Mouse (Mus musculus) lung, postnatal 0 days (tissue): Measurements from ENCODE around the gene Xrn1. TPM values are rescaled to one million over a fixed set of nuclear protein-coding genes. Genes with fewer than 3 reads are reported as not detected.

ENCODE experiments used
- ATAC-seq: fragments of 200-750 bp; cut with Nextera tagmentation; 2 replicates; pipeline ENCODE4 v1.8.0; 2017; ENCODE audit warnings: moderate library complexity
- DNase-seq: peaks from one replicate; pipeline ENCODE4 v3.0.0-alpha.2; 2016; ENCODE audit warnings: low spot score
- H3K27ac ChIP-seq: fragments of 300-500 bp; sonication (generic); 2 replicates; pipeline ENCODE4 v1.5.1; 2014; ENCODE audit warnings: antibody characterized with exemption, mild to moderate bottlenecking, low read length, mixed read lengths
- H3K27me3 ChIP-seq: fragments of 300-500 bp; sonication (generic); replicated peaks from 2 replicates; pipeline ENCODE4 v1.6.1; 2014; ENCODE audit warnings: low read length, mixed read lengths; ENCODE audit not compliant: insufficient read depth
- H3K36me3 ChIP-seq: fragments of 300-500 bp; sonication (generic); 2 replicates; pipeline ENCODE4 v1.6.1; 2014; ENCODE audit warnings: low read length, mixed read lengths; ENCODE audit not compliant: insufficient read depth
- H3K4me1 ChIP-seq: fragments of 300-500 bp; sonication (generic); 2 replicates; pipeline ENCODE4 v1.6.1; 2014; ENCODE audit warnings: antibody characterized with exemption, low read depth, low read length, mixed read lengths; ENCODE audit not compliant: insufficient read depth
- H3K4me2 ChIP-seq: fragments of 300-500 bp; sonication (generic); replicated peaks from 2 replicates; pipeline ENCODE4 v1.6.1; 2014; ENCODE audit warnings: low read depth, mild to moderate bottlenecking, low read length, moderate library complexity, mixed read lengths
- H3K4me3 ChIP-seq: fragments of 300-500 bp; sonication (generic); 2 replicates; pipeline ENCODE4 v1.5.1; 2014; ENCODE audit warnings: low read depth, low read length
- H3K9ac ChIP-seq: fragments of 300-500 bp; sonication (generic); replicated peaks from 2 replicates; pipeline ENCODE4 v1.6.1; 2014; ENCODE audit warnings: low read depth, mild to moderate bottlenecking
- H3K9me3 ChIP-seq: fragments of 300-500 bp; sonication (generic); 2 replicates; pipeline ENCODE4 v1.6.1; 2016; ENCODE audit warnings: low read length, mixed read lengths
- CTCF ChIP-seq: IDR thresholded peaks from 2 replicates; pipeline ENCODE4 v1.5.1; 2016; ENCODE audit warnings: antibody characterized with exemption, mild to moderate bottlenecking
- EP300 ChIP-seq: IDR thresholded peaks from 2 replicates; pipeline ENCODE4 v1.6.1; 2016; ENCODE audit warnings: antibody characterized with exemption, mild to moderate bottlenecking, control low read depth
- WGBS: fragments of 180-500 bp; shearing (Covaris S2); extraction: QIAGEN DNeasy Blood & Tissue Kit; methylation state at CpG from one replicate; pipeline ENCODE4 v1.1.7; 2014; 5-methylcytosine and 5-hydroxymethylcytosine counted together
- polyA plus RNA-seq: library from polyadenylated mRNA; unstranded; fragments of >200 nt; fragmentation: Nextera tagmentation; extraction: Ambion mirVana; gene quantifications from 2 replicates; pipeline ENCODE4 v1.2.1, GENCODE M21; 2015

Gene Xrn1
- polyA plus RNA-seq, 1 experiment from 2014 or later, result 9.9 TPM

DNA sequence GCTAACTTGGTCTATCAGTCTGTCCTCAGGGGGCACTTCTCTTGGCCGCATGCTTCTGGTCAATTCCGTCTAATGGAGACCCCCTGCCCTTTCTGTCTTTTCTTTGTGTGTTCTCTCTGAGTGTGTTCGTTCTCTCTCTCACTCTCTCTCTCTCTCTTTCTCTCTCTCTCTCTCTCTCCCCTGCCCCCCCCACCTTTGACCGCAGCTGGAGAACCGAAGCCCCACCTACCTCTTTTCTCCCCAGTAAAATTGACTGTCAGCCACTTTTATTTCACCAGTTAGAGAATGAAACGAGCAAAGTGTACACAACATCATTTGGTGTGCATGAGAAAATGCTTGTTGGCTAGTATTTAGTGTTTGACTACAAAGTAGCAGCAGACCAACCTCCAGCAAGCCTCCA, 4.7 kb downstream of the Xrn1 start:
- no peak overlapping the region for H3K4me3 ChIP-seq
- no peaks in the 10 kb centered on the region for H3K4me1 ChIP-seq
- no peaks in the 10 kb centered on the region for H3K9me3 ChIP-seq
- H3K9ac ChIP-seq, result no peak overlapping the region
- ATAC-seq, result no peak
- no peak overlapping the region for H3K27ac ChIP-seq
- DNase-seq, result no peak
- 80% methylated on average over 6 of the region's 6 CpGs for WGBS
- H3K36me3 ChIP-seq, result no peaks in the 10 kb centered on the region
- H3K27me3 ChIP-seq, result no peaks in the 10 kb centered on the region
- no peak overlapping the region for H3K4me2 ChIP-seq
- TF ChIP-seq CTCF (no peak), EP300 (no peak)

DNA sequence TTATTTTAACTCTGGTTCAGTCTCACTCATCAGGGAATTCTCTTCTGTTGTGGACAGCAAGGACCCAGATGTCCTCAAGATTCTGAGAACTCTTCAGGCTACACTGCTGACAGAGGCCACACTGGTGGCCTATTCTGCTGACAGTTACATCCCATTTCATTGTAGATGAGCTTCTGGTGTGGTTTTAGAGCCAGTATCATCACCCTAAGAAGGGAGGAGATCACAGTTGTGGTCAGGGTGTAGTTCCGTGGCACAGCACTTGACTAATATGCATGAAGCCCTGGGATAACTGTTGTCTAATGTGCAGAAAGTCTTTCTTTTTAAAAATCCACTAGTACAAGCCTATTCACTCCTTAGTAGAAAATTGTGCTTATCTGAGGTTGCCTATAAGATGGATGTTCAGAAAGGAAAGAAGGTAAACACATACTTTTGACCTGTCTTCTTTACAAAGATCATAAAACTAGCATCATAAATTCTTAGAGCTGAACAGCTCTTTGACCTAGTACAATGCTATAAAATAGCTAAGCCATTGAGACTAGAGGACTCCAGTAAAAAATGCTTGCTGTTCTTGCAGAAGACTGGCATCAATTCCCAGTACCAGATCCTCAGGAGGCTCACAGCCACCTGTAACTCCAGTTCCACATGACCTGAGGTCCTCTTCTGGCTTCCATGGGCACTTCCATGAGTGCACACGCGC, 5.3 kb downstream of the Xrn1 start:
- no peaks in the 10 kb centered on the region for H3K36me3 ChIP-seq
- H3K4me3 ChIP-seq, result no peak overlapping the region
- ATAC-seq (no peak), DNase-seq (no peak)
- H3K4me1 ChIP-seq, result no peaks in the 10 kb centered on the region
- H3K27me3 ChIP-seq, result no peaks in the 10 kb centered on the region
- no peak overlapping the region for H3K27ac ChIP-seq
- H3K9ac ChIP-seq, result no peak overlapping the region
- H3K4me2 ChIP-seq, result no peak overlapping the region
- no peak for TF ChIP-seq CTCF
- TF ChIP-seq EP300, result no peak
- 95% methylated on average over 3 of the region's 3 CpGs for WGBS
- no peaks in the 10 kb centered on the region for H3K9me3 ChIP-seq

DNA sequence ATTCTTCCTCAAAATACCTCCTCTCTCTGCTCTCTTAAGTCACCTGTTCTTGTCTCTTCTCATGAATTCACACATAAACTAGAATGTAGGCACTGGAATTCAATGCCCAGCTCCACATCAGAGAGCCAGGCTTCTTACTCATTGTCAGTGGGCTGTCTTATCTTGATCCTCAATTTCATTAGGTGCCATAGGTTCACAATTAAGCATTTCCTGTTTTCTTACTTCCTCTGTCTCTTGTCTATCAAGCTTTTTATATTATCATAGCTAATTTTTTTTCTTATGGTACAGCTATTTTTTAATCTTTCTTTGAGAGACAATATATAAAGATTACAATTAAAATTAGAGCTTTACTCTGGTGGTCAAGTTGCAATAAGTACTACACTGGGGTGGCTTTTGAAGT, 6.5 kb downstream of the Xrn1 start:
- no peak overlapping the region for H3K27ac ChIP-seq
- H3K4me1 ChIP-seq, result no peaks in the 10 kb centered on the region
- H3K36me3 ChIP-seq, result no peaks in the 10 kb centered on the region

DNA sequence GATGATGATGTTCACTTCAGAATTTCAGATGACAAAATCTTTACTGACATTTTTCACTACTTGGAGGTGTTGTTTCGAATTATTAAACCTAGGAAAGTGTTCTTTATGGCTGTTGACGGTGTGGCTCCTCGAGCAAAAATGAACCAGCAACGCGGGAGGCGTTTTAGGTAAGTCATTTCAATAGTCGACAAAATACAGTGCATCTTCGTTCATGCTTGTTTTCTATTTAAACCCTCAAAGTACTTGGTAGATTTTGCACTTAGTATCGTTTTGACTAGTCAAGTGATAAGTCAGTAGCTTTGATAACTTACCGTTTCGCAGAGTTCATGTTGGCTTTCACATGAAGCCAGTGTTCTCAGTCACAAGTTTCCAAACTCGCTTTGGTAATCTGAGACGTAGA, 9.5 kb downstream of the Xrn1 start:
- Histone ChIP-seq H3K9ac (no peak overlapping the region), H3K36me3 (no peaks in the 10 kb centered on the region), H3K27ac (no peak overlapping the region), H3K4me3 (no peak overlapping the region), H3K9me3 (no peaks in the 10 kb centered on the region), H3K4me1 (no peaks in the 10 kb centered on the region), H3K4me2 (no peak overlapping the region), H3K27me3 (no peaks in the 10 kb centered on the region)
- DNase-seq (no peak), ATAC-seq (no peak)
- no peak for TF ChIP-seq CTCF
- no peak for TF ChIP-seq EP300
- 95% methylated on average over 13 of the region's 13 CpGs for WGBS

More for the DNA sequence above, 6.5 kb downstream of the Xrn1 start:
- Histone ChIP-seq H3K9ac (no peak overlapping the region), H3K4me2 (no peak overlapping the region), H3K27me3 (no peaks in the 10 kb centered on the region), H3K4me3 (no peak overlapping the region), H3K9me3 (no peaks in the 10 kb centered on the region)
- ATAC-seq, result no peak
- no peak for DNase-seq
- TF ChIP-seq CTCF, result no peak
- TF ChIP-seq EP300, result no peak

DNA sequence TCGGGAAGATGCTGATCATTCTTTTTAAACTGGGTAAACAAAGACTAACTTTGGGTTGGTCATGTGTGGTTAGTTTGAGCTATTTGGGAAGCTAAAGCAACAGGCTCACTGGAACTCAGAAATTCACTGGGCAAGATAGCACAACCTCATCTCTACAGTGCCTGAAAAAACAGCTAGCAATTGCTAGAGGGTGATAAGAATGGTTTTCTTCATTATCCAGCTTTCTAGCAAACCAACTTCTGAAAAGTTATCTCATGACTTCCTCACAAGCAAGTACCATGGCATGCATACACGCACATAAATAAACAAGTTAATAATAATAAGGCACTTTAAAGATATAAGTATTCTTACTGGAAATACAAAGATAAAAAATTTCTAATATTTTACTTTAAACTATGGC, 23.7 kb downstream of the Xrn1 start:
- TF ChIP-seq EP300, result no peak
- TF ChIP-seq CTCF, result no peak
- H3K9me3 ChIP-seq, result no peaks in the 10 kb centered on the region

DNA sequence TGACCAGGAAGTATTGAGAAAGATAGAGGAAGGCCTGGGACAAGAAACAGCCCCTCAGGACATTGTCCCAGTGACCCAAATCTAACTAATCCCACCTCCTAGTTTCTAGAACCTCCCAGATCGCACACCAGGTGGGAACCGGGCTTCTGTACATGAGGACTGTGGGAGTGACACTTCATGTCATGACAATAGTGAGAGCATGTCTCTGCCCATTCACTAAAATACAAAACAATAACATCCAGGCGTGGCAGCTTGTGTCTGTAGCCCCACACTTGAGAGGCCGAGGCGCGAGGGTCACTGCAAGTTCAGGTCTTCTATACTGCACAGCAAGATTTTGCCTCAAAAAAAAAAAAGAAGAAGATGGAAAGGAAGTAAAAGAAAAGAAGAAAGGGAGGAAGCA, 25.3 kb downstream of the Xrn1 start:
- H3K27me3 ChIP-seq, result no peaks in the 10 kb centered on the region
- no peaks in the 10 kb centered on the region for H3K4me1 ChIP-seq
- H3K4me3 ChIP-seq, result no peak overlapping the region
- no peak for DNase-seq
- peaks cover 18% of the 10 kb centered on the region for H3K36me3 ChIP-seq
- H3K9ac ChIP-seq, result no peak overlapping the region
- WGBS, result 84% methylated on average over 6 of the region's 6 CpGs
- H3K27ac ChIP-seq, result no peak overlapping the region
- H3K4me2 ChIP-seq, result no peak overlapping the region
- no peak for ATAC-seq
- TF ChIP-seq CTCF (no peak), EP300 (no peak)
- no peaks in the 10 kb centered on the region for H3K9me3 ChIP-seq

More for the DNA sequence above, 23.7 kb downstream of the Xrn1 start:
- H3K4me2 ChIP-seq, result no peak overlapping the region
- H3K4me3 ChIP-seq, result no peak overlapping the region
- peaks cover 18% of the 10 kb centered on the region for H3K36me3 ChIP-seq
- ATAC-seq, result no peak
- no peak overlapping the region for H3K27ac ChIP-seq
- H3K9ac ChIP-seq, result no peak overlapping the region
- no peak for DNase-seq
- no peaks in the 10 kb centered on the region for H3K4me1 ChIP-seq
- H3K27me3 ChIP-seq, result no peaks in the 10 kb centered on the region
- 81% methylated on average over 2 of the region's 2 CpGs for WGBS

DNA sequence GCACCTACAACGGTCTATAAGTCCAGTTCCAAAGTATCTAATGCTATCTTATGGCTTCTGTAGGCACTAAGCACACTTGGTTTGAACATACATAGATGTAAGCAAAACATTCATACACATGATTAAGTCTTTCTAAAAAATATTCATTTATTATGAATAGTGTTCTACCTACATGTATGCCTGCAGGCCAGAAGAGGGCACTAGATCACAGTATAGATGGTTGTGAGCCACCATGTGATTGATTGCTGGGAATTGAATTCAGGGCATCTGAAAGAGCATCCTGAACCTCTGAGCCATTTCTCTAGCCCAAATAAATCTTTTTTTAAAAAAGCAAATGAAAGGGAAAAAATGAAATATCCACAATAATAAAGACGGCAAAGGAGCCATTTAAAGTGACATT, 37.7 kb downstream of the Xrn1 start:
- Histone ChIP-seq H3K27ac (no peak overlapping the region), H3K4me2 (no peak overlapping the region), H3K27me3 (no peaks in the 10 kb centered on the region), H3K4me3 (no peak overlapping the region), H3K9me3 (no peaks in the 10 kb centered on the region), H3K4me1 (no peaks in the 10 kb centered on the region), H3K9ac (no peak overlapping the region), H3K36me3 (peaks cover 25% of the 10 kb centered on the region)
- ATAC-seq (no peak), DNase-seq (no peak)
- 93% methylated on average over 2 of the region's 2 CpGs for WGBS
- no peak for TF ChIP-seq EP300
- no peak; the same call in 1 of the 2 replicates for TF ChIP-seq CTCF
